Mouse (Mus musculus): ENCODE results near the gene Myh14.

- TF ChIP-seq CTCF (conservative IDR thresholded peaks at IDR 0.05; ENCODE audit: low read length) (no peak), POU5F1 (IDR thresholded peaks at IDR 0.05; ENCODE audit: borderline replicate concordance, low read length) (no peak)
Observed at GRCm38 (mm10) chr7:44626966-44627365, 43.7 kb downstream of the Myh14 start.

All from E14TG2a.4 (cell line).